ENCODE assay signal across 30 mouse cellular contexts in the genomic region with DNA sequence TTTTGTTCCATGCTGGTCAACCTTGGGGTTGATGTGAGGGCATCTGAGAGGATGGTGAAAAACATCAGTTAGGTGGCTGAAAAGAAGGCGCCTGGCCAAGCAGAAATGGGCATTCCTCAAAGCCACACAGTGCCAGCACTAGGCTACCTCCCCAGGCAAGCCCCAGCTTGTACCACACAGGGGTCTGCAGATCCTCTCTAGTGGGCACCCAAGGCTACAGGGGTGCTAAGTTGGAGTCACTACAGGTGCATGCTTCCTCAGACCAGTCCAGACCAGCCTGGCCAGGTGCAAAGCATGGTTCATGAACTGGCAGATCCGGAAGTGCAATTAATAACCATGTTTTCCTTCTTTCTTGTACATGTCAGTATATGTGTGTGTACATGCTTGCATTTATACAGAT.
"Had no signal": no experiment of that assay in that cellular context is flagged by ENCODE, and none has a peak within 500 bp of the region (broad histone marks: within the 10 kb centered on the region; RNA-seq: fewer than 3 reads in every experiment).

No protein-coding gene starts in this region.

- H3K27ac ChIP-seq: gastrocnemius, adult 2 months; heart, embryonic 13.5 days; heart, embryonic 15.5 days; hindbrain, embryonic 10.5 days; hindbrain, embryonic 12.5 days; hindbrain, embryonic 14.5 days; intestine, embryonic 15.5 days; kidney, embryonic 15.5 days; kidney, postnatal 0 days; layer of hippocampus, adult 2 months; left cerebral cortex, adult 2 months; limb, embryonic 10.5 days; limb, embryonic 12.5 days; liver, embryonic 13.5 days; liver, embryonic 15.5 days had no signal

- H3K36me3 ChIP-seq: heart, embryonic 13.5 days; heart, embryonic 15.5 days; hindbrain, embryonic 10.5 days; hindbrain, embryonic 12.5 days; intestine, embryonic 15.5 days; kidney, embryonic 15.5 days; limb, embryonic 10.5 days; limb, embryonic 12.5 days; liver, embryonic 13.5 days; liver, embryonic 15.5 days had no signal

- H3K4me2 ChIP-seq: heart, embryonic 11.5 days; heart, embryonic 13.5 days; heart, embryonic 15.5 days; hindbrain, embryonic 12.5 days; hindbrain, embryonic 14.5 days; intestine, embryonic 15.5 days; kidney, embryonic 15.5 days; limb, embryonic 12.5 days; liver, embryonic 11.5 days; liver, embryonic 13.5 days; liver, embryonic 15.5 days had no signal

- H3K4me1 ChIP-seq: heart, embryonic 13.5 days; heart, embryonic 15.5 days; hindbrain, embryonic 10.5 days; hindbrain, embryonic 12.5 days; intestine, embryonic 15.5 days; kidney, embryonic 15.5 days; limb, embryonic 10.5 days; limb, embryonic 12.5 days; liver, embryonic 13.5 days; liver, embryonic 15.5 days had no signal

- H3K27me3 ChIP-seq: heart, embryonic 13.5 days; heart, embryonic 15.5 days; hindbrain, embryonic 12.5 days; intestine, embryonic 15.5 days; kidney, embryonic 15.5 days; limb, embryonic 12.5 days; liver, embryonic 13.5 days; liver, embryonic 15.5 days had no signal

- H3K9ac ChIP-seq: heart, embryonic 13.5 days; heart, embryonic 15.5 days; hindbrain, embryonic 12.5 days; hindbrain, embryonic 14.5 days; intestine, embryonic 15.5 days; kidney, embryonic 15.5 days; limb, embryonic 12.5 days; liver, embryonic 13.5 days; liver, embryonic 15.5 days; liver, postnatal 0 days had no signal

- ATAC-seq: hindbrain, embryonic 16.5 days; inflammation-experienced regulatory T-cells, adult 6 months; intestine, embryonic 15.5 days; intestine, postnatal 0 days; liver, postnatal 0 days had no signal

- DNase-seq: gastrocnemius, adult 2 months; gastrocnemius, postnatal 10 days; gastrocnemius, postnatal 25 days; heart, postnatal 14 days; heart, postnatal 4 days; kidney, adult 18-20 months; kidney, adult 9 months; kidney, postnatal 25 days; kidney, postnatal 4 days; liver; liver, embryonic 13.5 days; liver, postnatal 0 days had no signal

- H3K4me3 ChIP-seq: gastrocnemius, adult 2 months; heart, embryonic 13.5 days; heart, embryonic 15.5 days; hindbrain, embryonic 10.5 days; hindbrain, embryonic 12.5 days; intestine, embryonic 15.5 days; kidney, embryonic 15.5 days; layer of hippocampus, adult 2 months; left cerebral cortex, adult 2 months; limb, embryonic 10.5 days; limb, embryonic 12.5 days; liver, embryonic 13.5 days; liver, embryonic 15.5 days had no signal

- H3K9me3 ChIP-seq: heart, embryonic 13.5 days; heart, embryonic 15.5 days; hindbrain, embryonic 10.5 days; hindbrain, embryonic 12.5 days; intestine, embryonic 15.5 days; kidney, embryonic 15.5 days; limb, embryonic 10.5 days; limb, embryonic 12.5 days; liver, embryonic 13.5 days; liver, embryonic 15.5 days had no signal
